Mouse (Mus musculus) liver, embryonic 12.5 days (tissue): ENCODE measurements around the gene Ncln. TPM values are rescaled to one million over a fixed set of nuclear protein-coding genes. Genes with fewer than 3 reads are reported as not detected.

Experiments
- microRNA-seq: library from miRNA; unstranded; fragments of <30 nt; microRNA quantifications from one replicate; pipeline ENCODE4, GENCODE M21; 2017
- polyA plus RNA-seq: library from polyadenylated mRNA; unstranded; fragments of >200 nt; fragmentation: Nextera tagmentation; extraction: Ambion mirVana; gene quantifications from 2 replicates; pipeline ENCODE4 v1.2.1, GENCODE M21; 2016

The Ncln gene
- polyA plus RNA-seq, 1 experiment from 2014 or later = 62.7 TPM

Small RNA genes within 50 kb of the gene (microRNA-seq; reads per million reads assigned to microRNA genes)
- not detected for gene Gm25595

Other genes starting within 250 kb of the Ncln start
- gene Matk, start 243.5 kb downstream of the Ncln start, polyA plus RNA-seq = 2.0 and 2.2 TPM in 2 replicates
- 152 and 156 TPM in 2 replicates for gene Mrpl54, start 229.5 kb downstream of the Ncln start, polyA plus RNA-seq
- 27.3 and 30.4 TPM in 2 replicates for gene Apba3, start 229.4 kb downstream of the Ncln start, polyA plus RNA-seq
- gene Tjp3, start 204.8 kb downstream of the Ncln start, polyA plus RNA-seq = 1.1 and 1.3 TPM in 2 replicates
- 27.8 and 29.0 TPM in 2 replicates for gene Pip5k1c, start 203.4 kb downstream of the Ncln start, polyA plus RNA-seq
- gene Cactin, start 175.3 kb downstream of the Ncln start, polyA plus RNA-seq = 52.9 and 55.1 TPM in 2 replicates
- gene Tbxa2r, start 167.7 kb downstream of the Ncln start, polyA plus RNA-seq = 6.7 and 7.0 TPM in 2 replicates
- gene Gipc3, start 153.1 kb downstream of the Ncln start, polyA plus RNA-seq = 0.04 TPM in 1 of 2 replicates, not detected in the other
- gene Hmg20b, start 145.9 kb downstream of the Ncln start, polyA plus RNA-seq = 39.9 and 47.1 TPM in 2 replicates
- 20.8 and 21.0 TPM in 2 replicates for gene Mfsd12, start 138.9 kb downstream of the Ncln start, polyA plus RNA-seq
- gene 4930404N11Rik, start 130.6 kb downstream of the Ncln start, polyA plus RNA-seq = 1.4 TPM in 2 replicates
- gene Fzr1, start 117.9 kb downstream of the Ncln start, polyA plus RNA-seq = 93.8 and 100 TPM in 2 replicates
- 70.0 and 74.5 TPM in 2 replicates for gene Dohh, start 112.0 kb downstream of the Ncln start, polyA plus RNA-seq
- 0.68 and 1.2 TPM in 2 replicates for gene Gm48551, start 111.9 kb downstream of the Ncln start, polyA plus RNA-seq
- 0.71 and 0.98 TPM in 2 replicates for gene Gm48552, start 107.4 kb downstream of the Ncln start, polyA plus RNA-seq
- gene Smim24, start 103.3 kb downstream of the Ncln start, polyA plus RNA-seq = 1.8 TPM in 2 replicates
- 10.1 and 10.2 TPM in 2 replicates for gene Nfic, start 40.8 kb downstream of the Ncln start, polyA plus RNA-seq
- gene Celf5, start 13.7 kb downstream of the Ncln start, polyA plus RNA-seq = 0.05 and 0.06 TPM in 2 replicates
- gene S1pr4, start 3.7 kb upstream of the Ncln start, polyA plus RNA-seq = 3.1 and 3.3 TPM in 2 replicates
- 7.0 and 7.3 TPM in 2 replicates for gene Gna15, start 27.8 kb upstream of the Ncln start, polyA plus RNA-seq
- 27.7 and 28.3 TPM in 2 replicates for gene Gna11, start 48.8 kb upstream of the Ncln start, polyA plus RNA-seq
- 263 and 270 TPM in 2 replicates for gene Aes, start 63.1 kb upstream of the Ncln start, polyA plus RNA-seq
- 4.8 and 5.1 TPM in 2 replicates for gene Tle2, start 78.2 kb upstream of the Ncln start, polyA plus RNA-seq
- 8.1 and 12.1 TPM in 2 replicates for gene Tle6, start 104.7 kb upstream of the Ncln start, polyA plus RNA-seq
- gene BC025920, start 109.9 kb upstream of the Ncln start, polyA plus RNA-seq = 0.46 and 0.78 TPM in 2 replicates
- 12.7 and 14.7 TPM in 2 replicates for gene Sirt6, start 131.4 kb upstream of the Ncln start, polyA plus RNA-seq
- gene Ankrd24, start 132.1 kb upstream of the Ncln start, polyA plus RNA-seq = 3.8 and 4.5 TPM in 2 replicates
- 2.3 and 2.5 TPM in 2 replicates for gene Gm10778, start 152.7 kb upstream of the Ncln start, polyA plus RNA-seq
- 4.4 and 6.4 TPM in 2 replicates for gene Zfp433, start 208.4 kb upstream of the Ncln start, polyA plus RNA-seq